Mouse (Mus musculus) testis, postnatal 10 days (tissue): Measurements from ENCODE around the gene Olfr1262.

ENCODE experiments used
- DNase-seq: peaks from one replicate; pipeline ENCODE4 v3.0.0; 2021; ENCODE audit warnings: low spot score

Olfr1262 gene

DNA sequence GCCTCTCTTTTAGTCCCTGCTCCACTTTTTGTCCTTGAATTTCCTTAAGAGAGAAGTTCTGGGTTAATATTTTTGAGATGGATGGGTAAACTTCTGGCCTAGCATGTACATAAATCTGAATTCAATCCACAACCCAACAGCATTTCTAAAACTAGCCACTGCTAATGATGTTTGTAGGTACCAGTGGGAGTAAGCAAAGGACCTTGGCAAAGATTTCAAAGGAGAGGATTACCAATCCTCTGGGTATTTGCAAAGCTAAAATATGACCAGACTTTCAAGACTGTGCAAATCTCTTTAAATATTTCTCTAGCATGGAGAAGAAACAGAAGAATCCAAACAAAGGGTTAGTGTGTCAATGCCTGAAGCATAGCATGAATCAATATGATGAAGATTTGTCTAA is at the start of gene Olfr1262:
TSS of gene Olfr1262 (plus strand) at position 301 of the 400 bp plus-strand sequence.
- no peak for DNase-seq

- no peak for DNase-seq
Observed at GRCm38 (mm10) chr2:89974184-89974583, 25.8 kb upstream of the Olfr1262 start, which contains the start of gene Olfr1260. TSS of gene Olfr1260 (plus strand) at chr2:89974340.

DNA sequence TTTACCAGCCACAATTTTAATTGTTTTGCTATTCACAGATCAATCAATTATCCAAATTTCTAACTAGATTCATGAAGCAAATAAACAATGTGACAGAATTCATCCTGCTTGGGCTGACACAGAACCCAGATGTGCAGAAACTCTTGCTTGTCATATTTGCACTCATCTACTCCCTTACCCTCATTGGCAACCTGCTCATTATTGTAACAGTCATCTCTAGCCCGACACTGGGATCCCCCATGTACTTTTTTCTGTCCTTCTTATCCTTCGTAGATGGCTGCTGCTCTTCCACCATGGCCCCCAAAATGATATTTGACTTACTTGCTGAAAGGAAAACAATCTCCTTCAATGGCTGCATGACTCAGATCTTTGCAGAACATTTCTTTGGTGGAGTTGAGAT is 22.2 kb upstream of the Olfr1262 start:
- DNase-seq: no peak

GRCm38 (mm10) chr2:89990921-89991320 is 9.0 kb upstream of the Olfr1262 start, which contains the start of gene Olfr1261:
TSS of gene Olfr1261 (plus strand) at chr2:89991221.
- no peak for DNase-seq

GRCm38 (mm10) chr2:90011831-90012230 is 11.9 kb downstream of the Olfr1262 start, which contains the start of gene Olfr1263:
TSS of gene Olfr1263 (plus strand) at chr2:90012131.
- DNase-seq: no peak

DNA sequence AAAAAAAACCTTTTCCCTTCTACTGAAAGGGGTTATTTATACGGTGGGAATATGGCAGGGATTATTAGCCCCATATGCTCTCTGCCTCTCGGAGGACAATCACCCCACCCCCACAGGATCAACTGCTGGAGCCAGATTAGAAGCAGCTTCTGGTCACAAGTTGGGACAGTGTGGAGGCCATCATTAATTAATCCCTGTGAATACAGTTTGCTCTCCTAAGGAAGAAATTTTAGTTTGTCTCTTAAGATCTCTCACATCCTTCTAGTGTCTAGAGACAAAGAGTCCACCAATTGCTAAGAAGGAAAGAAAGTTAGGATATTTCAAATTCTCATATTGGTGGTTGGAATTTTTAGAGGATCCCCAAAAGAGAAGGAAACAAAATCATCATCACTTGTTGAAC is 25.5 kb downstream of the Olfr1262 start, which contains the start of gene Olfr1264:
TSS of gene Olfr1264 (minus strand) at position 101 of the 400 bp plus-strand sequence.
- no peak for DNase-seq

GRCm38 (mm10) chr2:90035037-90035436 is 35.1 kb downstream of the Olfr1262 start, which contains the start of gene Olfr1265:
TSS of gene Olfr1265 (plus strand) at chr2:90035337.
- DNase-seq: no peak
